Mouse (Mus musculus) heart, embryonic 10.5 days (tissue): ENCODE results near the gene Rbm17. TPM values are rescaled to one million over a fixed set of nuclear protein-coding genes. Genes with fewer than 3 reads are reported as not detected.
"Not testable (repeated sequence)": the region's sequence is repeated elsewhere in the genome, so short reads cannot be mapped to it uniquely, and the experiment has no call there.

Experiments used
- DNase-seq: peaks from one replicate; pipeline ENCODE4 v3.0.0-alpha.2; 2017; ENCODE audit warnings: low spot score
- H3K27ac ChIP-seq: fragments of 300-500 bp; sonication (generic); 2 replicates; pipeline ENCODE4 v1.5.1; 2016; ENCODE audit warnings: mild to moderate bottlenecking
- H3K27me3 ChIP-seq: fragments of 300-500 bp; sonication (generic); 2 replicates; pipeline ENCODE4 v1.6.1; 2016; ENCODE audit warnings: mild to moderate bottlenecking; ENCODE audit not compliant: poor library complexity, insufficient read depth, severe bottlenecking
- H3K36me3 ChIP-seq: fragments of 300-500 bp; sonication (generic); 2 replicates; pipeline ENCODE4 v1.6.1; 2016; ENCODE audit warnings: mild to moderate bottlenecking, moderate library complexity
- H3K4me1 ChIP-seq: fragments of 300-500 bp; sonication (generic); 2 replicates; pipeline ENCODE4 v1.6.1; 2016; ENCODE audit warnings: mild to moderate bottlenecking
- H3K4me3 ChIP-seq: fragments of 300-500 bp; sonication (generic); 2 replicates; pipeline ENCODE4 v1.5.1; 2016; ENCODE audit warnings: mild to moderate bottlenecking, moderate library complexity
- H3K9me3 ChIP-seq: fragments of 300-500 bp; sonication (generic); 2 replicates; pipeline ENCODE4 v1.6.1; 2016; ENCODE audit warnings: mild to moderate bottlenecking, moderate library complexity
- WGBS: fragments of 180-500 bp; shearing (Covaris S2); methylation state at CpG from one replicate; pipeline ENCODE4 v1.1.7; 2016; 5-methylcytosine and 5-hydroxymethylcytosine counted together
- polyA plus RNA-seq: library from polyadenylated mRNA; unstranded; fragments of >200 nt; fragmentation: Nextera tagmentation; extraction: Ambion mirVana; gene quantifications from 2 replicates; pipeline ENCODE4 v1.2.1, GENCODE M21; 2016

Gene Rbm17
- polyA plus RNA-seq, 1 experiment from 2014 or later, result 146 TPM

DNA sequence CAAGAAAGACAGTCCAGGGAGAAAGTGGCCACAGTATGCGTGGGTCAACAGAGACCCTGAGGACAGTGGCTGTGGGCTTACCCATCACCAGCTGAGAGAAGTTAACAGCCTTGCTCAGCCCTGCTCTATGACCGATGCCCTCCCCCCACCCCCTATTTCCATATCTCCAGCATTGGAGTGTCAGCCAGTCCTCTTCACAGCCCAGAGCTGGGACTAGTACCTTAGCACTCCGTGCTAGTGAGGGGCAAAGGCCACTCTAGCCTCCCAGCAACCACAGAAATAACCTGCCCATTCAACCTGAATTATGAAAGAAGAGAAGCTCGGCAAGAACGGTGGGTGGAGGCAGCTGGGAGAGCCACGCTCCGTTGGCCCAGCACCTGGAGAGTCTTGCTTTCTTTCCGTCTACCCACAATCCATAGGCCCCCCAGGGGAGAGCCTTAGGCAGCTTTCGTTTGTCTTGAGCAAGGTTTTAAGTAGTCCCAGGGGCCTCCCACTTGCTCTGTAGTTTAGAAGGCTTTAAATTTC, 51.6 kb downstream of the Rbm17 start:
- Histone ChIP-seq H3K4me3 (peak overlapping the region; percentile 68), H3K27me3 (peaks cover 38% of the 10 kb centered on the region), H3K4me1 (peaks cover 11% of the 10 kb centered on the region), H3K36me3 (no peaks in the 10 kb centered on the region), H3K9me3 (no peaks in the 10 kb centered on the region), H3K27ac (peak overlapping the region; percentile 83; the same call in 1 of the 2 replicates)
- no peak for DNase-seq
- WGBS, result 8% methylated on average over 9 of the region's 9 CpGs

DNA sequence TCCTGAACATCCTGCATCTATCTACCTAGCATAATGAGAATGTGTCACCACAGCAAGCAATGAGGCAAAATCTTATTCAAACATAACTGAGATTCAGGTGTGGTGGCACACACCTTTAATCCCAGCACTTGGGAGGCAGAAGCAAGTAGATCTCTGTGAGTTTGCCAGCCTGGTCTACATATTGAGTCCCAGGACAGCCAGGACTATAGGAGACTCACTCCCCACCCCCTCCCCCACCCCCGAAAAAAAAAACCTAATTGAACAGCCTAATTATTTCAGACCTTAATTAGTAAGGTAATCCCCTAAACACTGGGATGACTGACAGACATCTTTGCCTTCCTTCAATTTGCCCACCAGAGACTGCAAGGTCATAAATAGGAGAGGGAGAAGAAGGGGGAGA, 52.2 kb downstream of the Rbm17 start:
- Histone ChIP-seq H3K4me1 (peaks cover 11% of the 10 kb centered on the region), H3K9me3 (no peaks in the 10 kb centered on the region), H3K27me3 (peaks cover 38% of the 10 kb centered on the region), H3K4me3 (no peak overlapping the region), H3K36me3 (no peaks in the 10 kb centered on the region), H3K27ac (no peak overlapping the region)
- DNase-seq, result no peak
- 30% methylated on average over 1 of the region's 1 CpGs for WGBS

DNA sequence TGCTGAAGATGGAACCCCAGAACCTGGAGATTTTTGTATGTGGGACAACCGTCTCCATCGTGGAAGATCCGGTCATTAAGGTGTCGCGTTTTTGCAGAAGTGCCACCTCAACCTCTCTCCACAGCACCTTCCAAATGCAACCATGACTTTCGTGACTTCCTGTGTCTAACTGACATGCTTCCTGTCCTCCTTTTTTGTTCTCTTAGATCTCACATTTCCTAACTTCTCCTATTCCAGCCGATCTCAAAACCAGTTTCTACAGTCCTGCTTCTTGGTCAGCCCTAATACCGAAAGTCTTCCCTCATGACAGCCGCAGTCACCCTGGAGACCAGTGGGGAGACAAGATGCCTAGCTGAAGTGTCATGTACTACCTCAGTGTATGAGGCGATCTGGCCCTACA, 55.4 kb downstream of the Rbm17 start:
- Histone ChIP-seq H3K27me3 (peaks cover 30% of the 10 kb centered on the region), H3K36me3 (no peaks in the 10 kb centered on the region), H3K4me1 (peaks cover 29% of the 10 kb centered on the region), H3K9me3 (no peaks in the 10 kb centered on the region), H3K4me3 (no peak overlapping the region), H3K27ac (no peak overlapping the region)
- 82% methylated on average over 10 of the region's 10 CpGs for WGBS
- DNase-seq, result no peak

DNA sequence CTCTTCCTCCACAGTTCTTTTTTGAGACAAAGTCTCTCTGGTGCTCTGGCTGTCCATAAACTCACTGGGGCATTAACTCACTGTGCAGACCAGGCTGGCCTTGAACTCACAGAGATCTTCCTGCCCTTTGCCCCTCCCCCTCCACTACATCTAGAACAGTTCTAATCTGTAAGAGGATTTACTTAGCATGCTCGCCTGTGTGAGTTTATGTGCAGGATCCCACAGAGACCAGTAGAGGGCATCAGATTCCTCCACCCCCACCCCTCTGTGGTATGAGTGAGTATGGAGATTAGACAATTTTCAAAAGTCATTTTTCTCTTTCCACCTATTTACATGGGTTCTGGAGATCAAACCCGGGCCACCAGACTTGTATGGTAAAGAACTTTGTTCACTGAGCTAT, 56.3 kb downstream of the Rbm17 start:
- no peak overlapping the region for H3K27ac ChIP-seq
- H3K36me3 ChIP-seq, result no peaks in the 10 kb centered on the region
- no peak overlapping the region for H3K4me3 ChIP-seq
- 66% methylated on average over 2 of the region's 2 CpGs for WGBS
- peaks cover 24% of the 10 kb centered on the region for H3K4me1 ChIP-seq
- H3K27me3 ChIP-seq, result peaks cover 21% of the 10 kb centered on the region
- H3K9me3 ChIP-seq, result no peaks in the 10 kb centered on the region
- no peak for DNase-seq

DNA sequence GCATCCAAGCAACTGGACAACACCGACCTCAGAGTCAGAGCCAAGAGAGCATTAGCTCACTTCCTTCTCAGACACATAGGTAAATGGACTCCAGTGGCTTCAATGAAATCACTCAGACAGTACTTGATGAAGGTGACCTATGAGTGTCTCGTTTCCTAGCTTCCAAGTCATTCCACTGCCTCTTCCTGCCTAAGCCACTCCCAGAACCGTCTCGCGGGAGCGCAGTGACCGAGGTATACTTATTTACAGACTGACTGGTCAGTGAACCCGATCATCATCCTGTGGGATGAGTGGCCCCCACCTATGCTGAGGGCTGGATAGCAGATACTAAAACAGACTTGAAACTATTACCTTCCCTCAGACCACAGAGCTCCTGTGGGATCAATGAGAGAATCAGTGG, 57.9 kb downstream of the Rbm17 start:
- H3K4me1 ChIP-seq, result peaks cover 18% of the 10 kb centered on the region; the same call in 1 of the 2 replicates
- DNase-seq, result no peak
- H3K36me3 ChIP-seq, result no peaks in the 10 kb centered on the region
- no peaks in the 10 kb centered on the region for H3K9me3 ChIP-seq
- H3K27me3 ChIP-seq, result peaks cover 13% of the 10 kb centered on the region; the same call in 1 of the 2 replicates
- 81% methylated on average over 8 of the region's 8 CpGs for WGBS
- H3K4me3 ChIP-seq, result no peak overlapping the region
- no peak overlapping the region for H3K27ac ChIP-seq

DNA sequence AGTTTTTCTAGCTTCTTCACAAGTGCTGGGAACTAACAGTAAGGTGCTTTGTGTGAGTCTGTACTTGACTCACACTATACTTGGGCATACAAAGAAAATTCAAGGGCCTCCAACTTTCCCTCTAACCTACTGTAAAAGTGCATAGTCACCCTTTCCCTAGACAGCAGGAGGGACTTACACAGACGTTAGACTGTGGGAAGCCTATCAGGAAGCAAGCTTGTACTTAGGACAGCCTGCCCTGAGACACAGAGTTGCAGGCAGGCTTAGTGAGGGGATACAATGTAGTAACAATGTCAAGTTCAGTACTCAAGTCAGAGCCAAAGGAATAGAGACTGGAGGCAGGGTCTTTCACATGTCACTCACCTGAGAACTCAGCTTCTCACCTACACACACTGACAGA, 58.6 kb downstream of the Rbm17 start:
- no peaks in the 10 kb centered on the region for H3K36me3 ChIP-seq
- peaks cover 18% of the 10 kb centered on the region; the same call in 1 of the 2 replicates for H3K4me1 ChIP-seq
- H3K9me3 ChIP-seq, result no peaks in the 10 kb centered on the region
- H3K27ac ChIP-seq, result no peak overlapping the region
- no peak for DNase-seq
- no peak overlapping the region for H3K4me3 ChIP-seq
- WGBS, result 15% methylated on average over 1 of the region's 1 CpGs
- peaks cover 11% of the 10 kb centered on the region; the same call in 1 of the 2 replicates for H3K27me3 ChIP-seq

DNA sequence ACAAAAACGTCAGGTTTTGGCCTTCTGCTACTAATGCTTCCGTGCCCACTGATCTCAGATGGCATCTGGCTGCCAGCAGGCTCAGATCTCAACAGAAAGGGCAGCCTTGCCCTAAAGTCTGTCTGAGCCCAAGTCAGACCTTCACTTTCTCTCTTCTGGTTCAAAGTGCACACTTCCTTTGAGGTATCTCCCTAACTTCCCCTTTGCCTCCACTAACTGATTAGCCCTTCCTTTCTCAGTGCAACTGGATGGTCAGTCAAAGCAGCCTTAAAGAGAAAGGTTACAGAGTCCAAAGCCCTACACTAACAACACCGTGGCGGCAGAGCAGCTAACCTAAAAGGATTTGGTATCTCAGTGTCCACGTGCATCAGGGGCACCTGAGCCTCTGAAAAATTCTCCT, 59.6 kb downstream of the Rbm17 start:
- Histone ChIP-seq H3K9me3 (no peaks in the 10 kb centered on the region), H3K27ac (peak overlapping the region; percentile 13; the same call in 1 of the 2 replicates), H3K4me1 (peaks cover 18% of the 10 kb centered on the region; the same call in 1 of the 2 replicates), H3K4me3 (no peak overlapping the region), H3K27me3 (peaks cover under 1% of the 10 kb centered on the region; the same call in 1 of the 2 replicates), H3K36me3 (no peaks in the 10 kb centered on the region)
- WGBS, result 61% methylated on average over 5 of the region's 5 CpGs
- no peak for DNase-seq

DNA sequence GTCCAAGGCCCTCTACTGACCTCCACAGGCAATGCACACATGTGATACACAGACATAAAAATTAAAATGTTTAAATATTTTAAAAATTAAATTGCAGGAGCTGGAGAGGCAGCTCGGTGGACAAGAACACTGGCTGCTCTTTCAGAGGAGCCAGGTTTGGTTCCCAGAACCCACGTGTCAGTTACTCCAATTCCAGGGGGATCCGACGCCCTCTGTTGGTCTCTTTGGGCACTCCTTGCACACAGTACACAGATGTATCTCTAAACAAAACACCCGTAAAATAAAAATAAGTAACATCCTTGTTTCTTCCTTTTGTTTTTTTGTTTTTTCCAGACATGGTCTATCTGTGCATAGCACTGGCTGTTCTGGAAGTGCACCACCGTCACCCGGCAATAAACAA, 60.8 kb downstream of the Rbm17 start:
- peaks cover 18% of the 10 kb centered on the region; the same call in 1 of the 2 replicates for H3K4me1 ChIP-seq
- no peaks in the 10 kb centered on the region for H3K9me3 ChIP-seq
- H3K27me3 ChIP-seq, result no peaks in the 10 kb centered on the region
- no peak for DNase-seq
- no peak overlapping the region for H3K27ac ChIP-seq
- 75% methylated on average over 7 of the region's 7 CpGs for WGBS
- no peaks in the 10 kb centered on the region for H3K36me3 ChIP-seq
- H3K4me3 ChIP-seq, result no peak overlapping the region

DNA sequence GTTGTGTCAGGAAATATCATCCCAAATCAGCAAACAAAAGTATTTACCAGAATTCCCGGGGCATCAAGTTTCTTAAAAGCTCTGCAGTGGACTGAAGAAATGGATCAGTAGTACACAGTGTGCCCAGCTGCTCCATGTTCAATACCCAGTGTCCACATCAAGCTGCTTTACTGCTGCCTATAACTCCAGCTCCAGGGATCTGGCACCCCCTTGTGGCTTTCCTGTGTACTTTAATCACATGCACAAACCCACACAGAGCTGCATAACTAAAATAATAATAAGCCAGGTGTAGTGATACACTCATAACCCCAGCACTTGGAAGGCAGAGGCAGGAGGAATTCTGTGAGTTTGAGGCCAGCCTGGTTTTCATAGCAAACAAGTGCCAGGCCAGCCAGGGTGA, 61.3 kb downstream of the Rbm17 start:
- Histone ChIP-seq H3K4me3 (no peak overlapping the region), H3K9me3 (no peaks in the 10 kb centered on the region), H3K36me3 (no peaks in the 10 kb centered on the region), H3K27me3 (no peaks in the 10 kb centered on the region), H3K4me1 (peaks cover 18% of the 10 kb centered on the region; the same call in 1 of the 2 replicates), H3K27ac (no peak overlapping the region)
- DNase-seq, result no peak
- WGBS, result 69% methylated on average over 1 of the region's 1 CpGs

DNA sequence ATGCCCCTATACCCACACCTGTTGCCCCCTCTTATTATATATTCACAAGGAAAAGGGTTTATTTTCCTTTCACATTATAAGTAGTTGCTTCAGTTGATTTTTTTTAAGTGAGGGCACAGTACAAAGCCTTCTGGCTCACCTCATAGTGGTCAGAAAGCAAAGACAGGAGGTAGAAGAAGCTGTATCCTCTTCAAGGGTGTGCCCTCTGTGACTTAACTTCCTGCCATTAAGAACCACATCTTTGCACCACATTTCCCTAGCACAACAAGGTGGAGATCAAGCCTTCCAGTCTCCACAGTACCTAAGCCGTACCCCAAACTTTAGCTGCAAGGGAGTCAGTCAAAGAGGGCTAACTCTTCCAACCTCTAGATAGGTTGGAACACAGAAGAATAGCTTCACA, 61.8 kb downstream of the Rbm17 start:
- Histone ChIP-seq H3K27me3 (no peaks in the 10 kb centered on the region), H3K4me1 (peaks cover 18% of the 10 kb centered on the region; the same call in 1 of the 2 replicates), H3K36me3 (no peaks in the 10 kb centered on the region), H3K27ac (no peak overlapping the region), H3K4me3 (no peak overlapping the region), H3K9me3 (no peaks in the 10 kb centered on the region)
- 94% methylated on average over 1 of the region's 1 CpGs for WGBS
- DNase-seq, result no peak

DNA sequence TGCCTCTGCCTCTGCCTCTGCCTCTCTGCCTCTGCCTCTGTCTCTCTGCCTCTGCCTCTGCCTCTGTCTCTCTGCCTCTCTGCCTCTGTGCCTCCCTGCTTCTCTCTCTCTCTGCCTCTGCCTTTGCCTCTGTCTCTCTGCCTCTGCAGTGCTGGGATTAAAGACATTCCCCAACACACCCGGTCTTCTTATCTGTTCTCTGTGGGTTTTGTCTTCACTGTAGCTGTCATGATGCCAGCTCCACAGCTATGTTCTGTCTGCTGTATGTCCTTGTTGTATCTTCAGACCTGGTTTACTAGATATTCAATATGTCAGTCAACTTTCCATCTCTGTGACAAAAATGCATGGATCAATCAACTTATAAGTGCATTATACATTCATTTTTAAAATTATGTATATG, 62.4 kb downstream of the Rbm17 start:
- H3K27ac ChIP-seq, DNase-seq, H3K9me3 ChIP-seq, H3K27me3 ChIP-seq, H3K36me3 ChIP-seq, H3K4me3 ChIP-seq: not testable (repeated sequence)
- H3K4me1 ChIP-seq, result peaks cover 18% of the 10 kb centered on the region; the same call in 1 of the 2 replicates
- 22% methylated on average over 1 of the region's 1 CpGs for WGBS

DNA sequence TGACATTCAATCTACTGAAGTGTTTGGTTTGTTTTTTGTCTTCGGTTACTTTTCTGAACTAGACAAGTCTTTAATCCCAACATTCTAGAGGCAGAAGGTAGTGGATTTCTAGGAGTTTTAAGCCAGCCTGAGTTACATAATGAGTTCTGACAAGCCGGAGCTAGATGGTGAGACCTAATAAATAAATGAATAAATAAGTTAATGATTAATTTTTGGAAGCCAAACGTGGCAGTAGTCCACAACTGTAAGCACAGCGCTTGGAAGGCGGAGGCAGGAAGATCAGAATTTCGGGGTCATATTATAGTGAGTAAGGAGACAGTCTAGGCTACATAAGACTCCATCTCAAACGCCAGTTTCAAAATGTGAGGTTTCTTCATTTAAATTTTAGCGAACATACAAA, 68.0 kb downstream of the Rbm17 start:
- peak overlapping the region; percentile 64 for H3K4me3 ChIP-seq
- peaks cover 10% of the 10 kb centered on the region; the same call in 1 of the 2 replicates for H3K4me1 ChIP-seq
- no peaks in the 10 kb centered on the region for H3K27me3 ChIP-seq
- DNase-seq, result no peak
- 65% methylated on average over 8 of the region's 8 CpGs for WGBS
- H3K9me3 ChIP-seq, result no peaks in the 10 kb centered on the region
- H3K36me3 ChIP-seq, result no peaks in the 10 kb centered on the region
- no peak overlapping the region for H3K27ac ChIP-seq
